In genomic region chr9:20746017-20746660, GRCm38 (mm10) we compare ENCODE assay signal across 9 mouse cellular contexts. TPM values are rescaled to one million over a fixed set of nuclear protein-coding genes. Genes with fewer than 3 reads are reported as not detected.
A peak's percentile ranks its signal among the peaks of the same experiment; 100 is the strongest.
DNase-seq lines count a peak whose midpoint lies in the region; ATAC-seq and TF ChIP-seq lines count a peak whose summit lies in the region.
"Had no signal": no experiment of that assay in that cellular context is flagged by ENCODE, and none has a peak within 500 bp of the region (broad histone marks: within the 10 kb centered on the region; RNA-seq: fewer than 3 reads in every experiment).

Gene Olfm2, minus strand, starts transcription at chr9:20746349.

- no peak for TF ChIP-seq POLR2A in ES-Bruce4 (IDR thresholded peaks at IDR 0.05; ENCODE audit: insufficient read depth, low read length)

- peaks cover 4% of the 10 kb centered on the region; the same call in 1 of the 2 replicates for H3K9me3 ChIP-seq in heart, embryonic 12.5 days (replicated peaks)
- H3K9me3 ChIP-seq in ES-Bruce4 (replicated peaks; ENCODE audit: control insufficient read depth, insufficient read depth, low read length, poor library complexity, severe bottlenecking), result no peaks in the 10 kb centered on the region
- H3K9me3 ChIP-seq in embryonic facial prominence, embryonic 15.5 days (replicated peaks), result no peaks in the 10 kb centered on the region

- TF ChIP-seq CTCF in ES-Bruce4 (IDR thresholded peaks at IDR 0.05; ENCODE audit: low read depth, low read length), result no peak

- peak; percentile 69 for ATAC-seq in heart, embryonic 12.5 days (ENCODE audit: insufficient number of reproducible peaks, low FRiP score)
- peak; percentile 49; the same call in 1 of the 2 replicates for ATAC-seq in embryonic facial prominence, embryonic 15.5 days (ENCODE audit: insufficient number of reproducible peaks, low FRiP score, low TSS enrichment, low read depth)

- under 1% methylated on average over 39 of the region's 50 CpGs for WGBS in heart, embryonic 12.5 days
- under 1% methylated on average over 41 of the region's 50 CpGs for WGBS in embryonic facial prominence, embryonic 15.5 days

- peak within 1 kb of the TSS; percentile 49 for H3K9ac ChIP-seq in heart, embryonic 12.5 days
- peak within 1 kb of the TSS; percentile 65 for H3K9ac ChIP-seq in ES-Bruce4 (ENCODE audit: low read depth, poor library complexity, severe bottlenecking)
- peak within 1 kb of the TSS; percentile 6; the same call in 1 of the 2 replicates for H3K9ac ChIP-seq in embryonic facial prominence, embryonic 15.5 days

- no peak for TF ChIP-seq EP300 in ES-Bruce4 (IDR thresholded peaks at IDR 0.05; ENCODE audit: insufficient read depth, low read depth, low read length)

- no peak for DNase-seq in heart, postnatal 36 days
- DNase-seq in left cerebral cortex, postnatal 10 days (ENCODE audit: extremely low spot score in 1 of 2, low spot score in 2 of 2), result peak in 1 of 2 experiments; percentile 69
- DNase-seq in neural tube, embryonic 10.5 days (ENCODE audit: extremely low spot score, low spot score), result peak; percentile 67
- no peak for DNase-seq in ovary, adult 18-20 months (ENCODE audit: low spot score)
- no peak for DNase-seq in right cerebral cortex, adult 18-20 months

- intact Hi-C loops in heart, postnatal 36 days (cut with DNase I), result loop anchor here (10.0 kb wide), 1 partner anchor 389 kb away; the partner anchor contains the start of gene Tyk2
- intact Hi-C loops in left cerebral cortex, postnatal 10 days (cut with DNase I), result no loop called here

- H3K27me3 ChIP-seq in heart, embryonic 12.5 days (replicated peaks), result peaks cover 81% of the 10 kb centered on the region
- H3K27me3 ChIP-seq in ES-Bruce4 (ENCODE audit: control insufficient read depth, insufficient read depth, low read length, poor library complexity, severe bottlenecking), result 0 out of 2 replicates have a peak, but pooled peaks cover 2% of the 10 kb centered on the region
- peaks cover 44% of the 10 kb centered on the region for H3K27me3 ChIP-seq in embryonic facial prominence, embryonic 15.5 days

- H3K36me3 ChIP-seq in heart, embryonic 12.5 days, result no peaks in the 10 kb centered on the region
- H3K36me3 ChIP-seq in ES-Bruce4 (ENCODE audit: control insufficient read depth, insufficient read depth, low read length, poor library complexity, severe bottlenecking), result no peaks in the 10 kb centered on the region
- H3K36me3 ChIP-seq in embryonic facial prominence, embryonic 15.5 days, result no peaks in the 10 kb centered on the region

- peaks cover 9% of the 10 kb centered on the region for H3K4me1 ChIP-seq in heart, embryonic 12.5 days (replicated peaks)
- peaks cover 7% of the 10 kb centered on the region for H3K4me1 ChIP-seq in ES-Bruce4 (ENCODE audit: control insufficient read depth, insufficient read depth, low read length)
- H3K4me1 ChIP-seq in embryonic facial prominence, embryonic 15.5 days, result peaks cover 15% of the 10 kb centered on the region

- H3K4me2 ChIP-seq in heart, embryonic 12.5 days, result peak within 1 kb of the TSS; percentile 87
- H3K4me2 ChIP-seq in embryonic facial prominence, embryonic 15.5 days (replicated peaks), result peak within 1 kb of the TSS; percentile 85

- no peak within 1 kb of the TSS for H3K27ac ChIP-seq in heart, embryonic 12.5 days (ENCODE audit: poor library complexity, severe bottlenecking)
- no peak within 1 kb of the TSS for H3K27ac ChIP-seq in ES-Bruce4 (ENCODE audit: insufficient read depth, low read length)
- no peak within 1 kb of the TSS for H3K27ac ChIP-seq in embryonic facial prominence, embryonic 15.5 days (replicated peaks)
- H3K27ac ChIP-seq: macrophage had no signal

- peak within 1 kb of the TSS; percentile 51 for H3K4me3 ChIP-seq in heart, embryonic 12.5 days
- H3K4me3 ChIP-seq in ES-Bruce4 (ENCODE audit: low read depth, low read length), result peak within 1 kb of the TSS; percentile 67
- peak within 1 kb of the TSS; percentile 50 for H3K4me3 ChIP-seq in embryonic facial prominence, embryonic 15.5 days (replicated peaks)

RNA-seq across cellular contexts. Expression of gene Olfm2, which starts in this region (rescaled TPM):
- 0.87 and 1.1 TPM in 2 replicates for polyA plus RNA-seq in heart, embryonic 12.5 days (2016; fragmentation: Nextera tagmentation; extraction: Ambion mirVana)
- under 1 TPM; 0.19 to 0.31 TPM for total RNA-seq in heart, postnatal 36 days (2021)
- polyA plus RNA-seq in ES-Bruce4 (2011; ENCODE audit: insufficient read depth, insufficient read length, low read depth, missing spikeins), result 3.3 and 4.4 TPM in 2 replicates
- 13.4 and 13.8 TPM in 2 replicates for polyA plus RNA-seq in embryonic facial prominence, embryonic 15.5 days (2015; fragmentation: Nextera tagmentation; extraction: Ambion mirVana)
- total RNA-seq in left cerebral cortex, postnatal 10 days (2021), result 100 to 1,000 TPM; 221 to 232 TPM
- polyA plus RNA-seq: macrophage had no signal

Comparison
In these comparisons a context has a peak if more than half of its experiments do, and no peak if none do; other contexts are left out.
1. RNA of gene Olfm2 (total RNA-seq): 221 to 232 TPM in left cerebral cortex, postnatal 10 days; 0.19 to 0.31 TPM in heart, postnatal 36 days; every median in the first group is over 100 times any median in the second.
2. H3K9ac ChIP-seq: peak in every context shown above with its lines; median percentile 65 in ES-Bruce4; 49 in heart, embryonic 12.5 days; 6 in embryonic facial prominence, embryonic 15.5 days.
3. Peak in every context shown above with its lines, with median percentiles within 50 percentile points of each other: H3K4me3 ChIP-seq.